8 mouse cellular contexts compared by ENCODE assay signal in genomic region chr15:80257602-80258239, GRCm38 (mm10). TPM values are rescaled to one million over a fixed set of nuclear protein-coding genes. Genes with fewer than 3 reads are reported as not detected.
DNase-seq lines count a peak whose midpoint lies in the region; ATAC-seq and TF ChIP-seq lines count a peak whose summit lies in the region.

No protein-coding gene starts in this region.

- H3K27ac ChIP-seq in kidney, embryonic 15.5 days, result peak overlapping the region; percentile 98
- peak overlapping the region; percentile 62 for H3K27ac ChIP-seq in bone marrow, adult 2 months (ENCODE audit: control insufficient read depth, insufficient read depth, low read depth, low read length, poor library complexity)
- peak overlapping the region; percentile 99 for H3K27ac ChIP-seq in heart, embryonic 16.5 days (ENCODE audit: low read length)
- H3K27ac ChIP-seq in lung, embryonic 15.5 days, result peak overlapping the region; percentile 95
- H3K27ac ChIP-seq in stomach, embryonic 16.5 days (ENCODE audit: low read length), result peak overlapping the region; percentile 99

- no peak for TF ChIP-seq CTCF in bone marrow, adult 2 months (IDR thresholded peaks at IDR 0.05; ENCODE audit: control insufficient read depth, insufficient read depth, low read length)

- no peak for TF ChIP-seq POLR2A in bone marrow, adult 2 months (IDR thresholded peaks at IDR 0.05; ENCODE audit: borderline replicate concordance, control insufficient read depth, low read depth, low read length)

- H3K4me1 ChIP-seq in kidney, embryonic 15.5 days, result peaks cover 53% of the 10 kb centered on the region
- peaks cover 1% of the 10 kb centered on the region; the same call in 1 of the 2 replicates for H3K4me1 ChIP-seq in bone marrow, adult 2 months (ENCODE audit: control insufficient read depth, insufficient read depth, low read length)
- H3K4me1 ChIP-seq in heart, embryonic 16.5 days (ENCODE audit: control insufficient read depth, insufficient read depth, low read length), result peaks cover 27% of the 10 kb centered on the region
- H3K4me1 ChIP-seq in lung, embryonic 15.5 days, result peaks cover 37% of the 10 kb centered on the region
- peaks cover 39% of the 10 kb centered on the region for H3K4me1 ChIP-seq in stomach, embryonic 16.5 days (ENCODE audit: control insufficient read depth, insufficient read depth, low read length)

- H3K4me3 ChIP-seq in kidney, embryonic 15.5 days (replicated peaks), result peak overlapping the region; percentile 96; the same call in 1 of the 2 replicates
- H3K4me3 ChIP-seq in bone marrow, adult 2 months (replicated peaks; ENCODE audit: control insufficient read depth, low read depth, low read length), result no peak overlapping the region
- H3K4me3 ChIP-seq in heart, embryonic 16.5 days (ENCODE audit: low read length), result peak overlapping the region; percentile 97
- 0 out of 2 replicates have a peak overlapping the region, but pooled peaks have one; percentile 86 for H3K4me3 ChIP-seq in lung, embryonic 15.5 days
- H3K4me3 ChIP-seq in stomach, embryonic 16.5 days (replicated peaks; ENCODE audit: low read length), result peak overlapping the region; percentile 100

- H3K4me2 ChIP-seq in kidney, embryonic 15.5 days, result peak overlapping the region; percentile 88
- peak overlapping the region; percentile 95 for H3K4me2 ChIP-seq in heart, embryonic 16.5 days (ENCODE audit: low read depth, low read length)
- H3K4me2 ChIP-seq in lung, embryonic 15.5 days, result peak overlapping the region; percentile 82
- peak overlapping the region; percentile 94 for H3K4me2 ChIP-seq in stomach, embryonic 16.5 days (ENCODE audit: low read depth, low read length)

- 31% methylated on average over 4 of the region's 4 CpGs for WGBS in kidney, embryonic 15.5 days
- WGBS in bone marrow, adult 2 months, result 34% methylated on average over 4 of the region's 4 CpGs
- WGBS in heart, embryonic 16.5 days, result 23% methylated on average over 4 of the region's 4 CpGs
- 14% methylated on average over 4 of the region's 4 CpGs for WGBS in lung, embryonic 15.5 days
- WGBS in stomach, embryonic 16.5 days, result 10% methylated on average over 4 of the region's 4 CpGs

- ATAC-seq in kidney, embryonic 15.5 days (replicated peaks; ENCODE audit: low FRiP score), result no peak
- ATAC-seq in heart, embryonic 16.5 days (replicated peaks; ENCODE audit: extremely low read depth, insufficient read depth, low FRiP score), result no peak
- no peak for ATAC-seq in lung, embryonic 15.5 days (ENCODE audit: borderline replicate concordance, extremely low read depth, low FRiP score, low TSS enrichment)
- no peak for ATAC-seq in stomach, embryonic 16.5 days (ENCODE audit: insufficient read depth, low FRiP score)

- no peaks in the 10 kb centered on the region for H3K9me3 ChIP-seq in kidney, embryonic 15.5 days (replicated peaks)
- no peaks in the 10 kb centered on the region for H3K9me3 ChIP-seq in heart, embryonic 16.5 days (replicated peaks; ENCODE audit: control insufficient read depth, low read length)
- H3K9me3 ChIP-seq in lung, embryonic 15.5 days, result no peaks in the 10 kb centered on the region
- no peaks in the 10 kb centered on the region for H3K9me3 ChIP-seq in stomach, embryonic 16.5 days (replicated peaks; ENCODE audit: control insufficient read depth, low read length)

- peak overlapping the region; percentile 100; the same call in 1 of the 2 replicates for H3K9ac ChIP-seq in kidney, embryonic 15.5 days
- H3K9ac ChIP-seq in heart, embryonic 16.5 days (ENCODE audit: low read length), result peak overlapping the region; percentile 99
- H3K9ac ChIP-seq in lung, embryonic 15.5 days, result no peak overlapping the region; the same call in 1 of the 2 replicates
- peak overlapping the region; percentile 26; the same call in 1 of the 2 replicates for H3K9ac ChIP-seq in stomach, embryonic 16.5 days (ENCODE audit: low read length)

- no peaks in the 10 kb centered on the region for H3K27me3 ChIP-seq in kidney, embryonic 15.5 days
- H3K27me3 ChIP-seq in heart, embryonic 16.5 days (ENCODE audit: control insufficient read depth, insufficient read depth, low read length), result no peaks in the 10 kb centered on the region
- H3K27me3 ChIP-seq in lung, embryonic 15.5 days, result no peaks in the 10 kb centered on the region
- no peaks in the 10 kb centered on the region for H3K27me3 ChIP-seq in stomach, embryonic 16.5 days (ENCODE audit: control insufficient read depth, insufficient read depth, low read length)

- H3K36me3 ChIP-seq in kidney, embryonic 15.5 days, result peaks cover 57% of the 10 kb centered on the region
- H3K36me3 ChIP-seq in heart, embryonic 16.5 days (ENCODE audit: control insufficient read depth, insufficient read depth), result peaks cover 27% of the 10 kb centered on the region
- H3K36me3 ChIP-seq in lung, embryonic 15.5 days, result peaks cover 47% of the 10 kb centered on the region
- peaks cover 14% of the 10 kb centered on the region for H3K36me3 ChIP-seq in stomach, embryonic 16.5 days (ENCODE audit: control insufficient read depth, insufficient read depth, low read length)

- DNase-seq in kidney, postnatal 10 days, result no peak
- DNase-seq in spleen, postnatal 36 days (ENCODE audit: low spot score in 2 of 2), result no peak
- no peak for DNase-seq in frontal cortex, adult 2 months (ENCODE audit: extremely low spot score in 1 of 2, low spot score in 1 of 2)

RNA-seq across cellular contexts. Expression of gene Atf4, which starts 2.7 kb away (rescaled TPM):
- polyA plus RNA-seq in kidney, embryonic 15.5 days (2015; fragmentation: Nextera tagmentation; extraction: Ambion mirVana), result 127 and 131 TPM in 2 replicates
- polyA plus RNA-seq in bone marrow, adult 2 months (2011; ENCODE audit: insufficient read depth, insufficient read length, low replicate concordance, missing spikeins), result 248 and 280 TPM in 2 replicates
- polyA plus RNA-seq in heart, embryonic 16.5 days (2015; fragmentation: Nextera tagmentation; extraction: Ambion mirVana), result 81.8 and 84.6 TPM in 2 replicates
- polyA plus RNA-seq in lung, embryonic 15.5 days (2015; fragmentation: Nextera tagmentation; extraction: Ambion mirVana), result 121 and 124 TPM in 2 replicates
- polyA plus RNA-seq in stomach, embryonic 16.5 days (2015; fragmentation: Nextera tagmentation; extraction: Ambion mirVana), result 134 and 150 TPM in 2 replicates
- 206 and 220 TPM in 2 replicates for polyA plus RNA-seq in frontal cortex, adult 2 months (2012; rRNA removed)

RNA-seq across cellular contexts. Expression of gene Rps19bp1, which starts 6.4 kb away (rescaled TPM):
- polyA plus RNA-seq in kidney, embryonic 15.5 days (2015; fragmentation: Nextera tagmentation; extraction: Ambion mirVana), result 57.3 and 58.8 TPM in 2 replicates
- 21.3 and 53.7 TPM in 2 replicates for polyA plus RNA-seq in bone marrow, adult 2 months (2011; ENCODE audit: insufficient read depth, insufficient read length, low replicate concordance, missing spikeins)
- 35.3 and 35.7 TPM in 2 replicates for polyA plus RNA-seq in heart, embryonic 16.5 days (2015; fragmentation: Nextera tagmentation; extraction: Ambion mirVana)
- polyA plus RNA-seq in lung, embryonic 15.5 days (2015; fragmentation: Nextera tagmentation; extraction: Ambion mirVana), result 47.1 and 51.8 TPM in 2 replicates
- polyA plus RNA-seq in stomach, embryonic 16.5 days (2015; fragmentation: Nextera tagmentation; extraction: Ambion mirVana), result 37.7 and 51.1 TPM in 2 replicates
- 46.5 and 47.8 TPM in 2 replicates for polyA plus RNA-seq in frontal cortex, adult 2 months (2012; rRNA removed)

RNA-seq across cellular contexts. Expression of gene AC140267.1, which starts 22.1 kb away (rescaled TPM):
- polyA plus RNA-seq in kidney, embryonic 15.5 days (2015; fragmentation: Nextera tagmentation; extraction: Ambion mirVana), result not detected in 2 replicates
- not detected in 2 replicates for polyA plus RNA-seq in bone marrow, adult 2 months (2011; ENCODE audit: insufficient read depth, insufficient read length, low replicate concordance, missing spikeins)
- polyA plus RNA-seq in heart, embryonic 16.5 days (2015; fragmentation: Nextera tagmentation; extraction: Ambion mirVana), result 3.4 TPM in 1 of 2 replicates, not detected in the other
- polyA plus RNA-seq in lung, embryonic 15.5 days (2015; fragmentation: Nextera tagmentation; extraction: Ambion mirVana), result not detected in 2 replicates
- 1.2 TPM in 1 of 2 replicates, not detected in the other for polyA plus RNA-seq in stomach, embryonic 16.5 days (2015; fragmentation: Nextera tagmentation; extraction: Ambion mirVana)
- not detected in 2 replicates for polyA plus RNA-seq in frontal cortex, adult 2 months (2012; rRNA removed)

RNA-seq across cellular contexts. Expression of gene Mief1, which starts 23.9 kb away (rescaled TPM):
- 35.3 and 37.6 TPM in 2 replicates for polyA plus RNA-seq in kidney, embryonic 15.5 days (2015; fragmentation: Nextera tagmentation; extraction: Ambion mirVana)
- polyA plus RNA-seq in bone marrow, adult 2 months (2011; ENCODE audit: insufficient read depth, insufficient read length, low replicate concordance, missing spikeins), result 11.5 and 16.3 TPM in 2 replicates
- polyA plus RNA-seq in heart, embryonic 16.5 days (2015; fragmentation: Nextera tagmentation; extraction: Ambion mirVana), result 26.1 and 30.0 TPM in 2 replicates
- 28.4 and 28.9 TPM in 2 replicates for polyA plus RNA-seq in lung, embryonic 15.5 days (2015; fragmentation: Nextera tagmentation; extraction: Ambion mirVana)
- 29.3 and 30.4 TPM in 2 replicates for polyA plus RNA-seq in stomach, embryonic 16.5 days (2015; fragmentation: Nextera tagmentation; extraction: Ambion mirVana)
- 14.9 and 15.6 TPM in 2 replicates for polyA plus RNA-seq in frontal cortex, adult 2 months (2012; rRNA removed)

RNA-seq across cellular contexts. Expression of gene Cacna1i, which starts 29.3 kb away (rescaled TPM):
- polyA plus RNA-seq in kidney, embryonic 15.5 days (2015; fragmentation: Nextera tagmentation; extraction: Ambion mirVana), result 0.03 TPM in 1 of 2 replicates, not detected in the other
- polyA plus RNA-seq in bone marrow, adult 2 months (2011; ENCODE audit: insufficient read depth, insufficient read length, low replicate concordance, missing spikeins), result 1.2 and 2.8 TPM in 2 replicates
- polyA plus RNA-seq in heart, embryonic 16.5 days (2015; fragmentation: Nextera tagmentation; extraction: Ambion mirVana), result 0.02 TPM in 1 of 2 replicates, not detected in the other
- polyA plus RNA-seq in lung, embryonic 15.5 days (2015; fragmentation: Nextera tagmentation; extraction: Ambion mirVana), result not detected in 2 replicates
- not detected in 2 replicates for polyA plus RNA-seq in stomach, embryonic 16.5 days (2015; fragmentation: Nextera tagmentation; extraction: Ambion mirVana)
- 35.7 and 40.9 TPM in 2 replicates for polyA plus RNA-seq in frontal cortex, adult 2 months (2012; rRNA removed)
